Mouse (Mus musculus) cerebellum, adult (tissue): ENCODE data around the gene Dqx1.

Source experiments
- ATAC-seq: cut with Nextera tagmentation; 2 replicates; pipeline ENCODE4 v1.9.2; 2017; ENCODE audit warnings: mild to moderate bottlenecking, moderate library complexity, mixed read lengths; ENCODE audit not compliant: insufficient number of reproducible peaks, low FRiP score, low TSS enrichment

Dqx1 gene

GRCm38 (mm10) chr6:83057790-83058189 lies at the start of gene Dqx1:
TSS of gene Dqx1 (plus strand) at chr6:83057844.
- no peak for ATAC-seq

GRCm38 (mm10) chr6:83008659-83009058 lies 49.0 kb upstream of the Dqx1 start:
- ATAC-seq = no peak

GRCm38 (mm10) chr6:83010010-83010409 lies 47.6 kb upstream of the Dqx1 start:
- no peak for ATAC-seq

- ATAC-seq = no peak
These were observed 46.4 kb upstream of the Dqx1 start for GRCm38 (mm10) chr6:83011255-83011654.

- no peak for ATAC-seq
These were observed 45.9 kb upstream of the Dqx1 start for GRCm38 (mm10) chr6:83011756-83012155.

- ATAC-seq = no peak
These were observed 44.2 kb upstream of the Dqx1 start for GRCm38 (mm10) chr6:83013444-83013843.

GRCm38 (mm10) chr6:83014482-83015466 lies 42.9 kb upstream of the Dqx1 start:
- no peak for ATAC-seq

GRCm38 (mm10) chr6:83015749-83016148 lies 41.9 kb upstream of the Dqx1 start:
- no peak for ATAC-seq

GRCm38 (mm10) chr6:83017190-83017589 lies 40.5 kb upstream of the Dqx1 start:
- ATAC-seq = no peak

GRCm38 (mm10) chr6:83019044-83019443 lies 38.6 kb upstream of the Dqx1 start:
- ATAC-seq = no peak

GRCm38 (mm10) chr6:83020121-83020520 lies 37.5 kb upstream of the Dqx1 start:
- ATAC-seq = no peak

- ATAC-seq = no peak
These were observed 36.6 kb upstream of the Dqx1 start for GRCm38 (mm10) chr6:83020836-83021593.

- no peak for ATAC-seq
These were observed 34.6 kb upstream of the Dqx1 start for GRCm38 (mm10) chr6:83023008-83023407.

- ATAC-seq = no peak
These were observed 33.9 kb upstream of the Dqx1 start for GRCm38 (mm10) chr6:83023786-83024185.

- no peak for ATAC-seq
These were observed 33.2 kb upstream of the Dqx1 start for GRCm38 (mm10) chr6:83024421-83024820.

GRCm38 (mm10) chr6:83025221-83025620 lies 32.4 kb upstream of the Dqx1 start:
- ATAC-seq = no peak

GRCm38 (mm10) chr6:83027293-83027692 lies 30.4 kb upstream of the Dqx1 start:
- ATAC-seq = no peak

GRCm38 (mm10) chr6:83027706-83028105 lies 29.9 kb upstream of the Dqx1 start:
- ATAC-seq = no peak

GRCm38 (mm10) chr6:83029777-83030176 lies 27.9 kb upstream of the Dqx1 start:
- no peak for ATAC-seq

GRCm38 (mm10) chr6:83031111-83031510 lies 26.5 kb upstream of the Dqx1 start:
- ATAC-seq = no peak

- ATAC-seq = no peak
These were observed 25.6 kb upstream of the Dqx1 start for GRCm38 (mm10) chr6:83031921-83032590.
